Mouse (Mus musculus): ENCODE data around the gene Adgrl4.

DNA sequence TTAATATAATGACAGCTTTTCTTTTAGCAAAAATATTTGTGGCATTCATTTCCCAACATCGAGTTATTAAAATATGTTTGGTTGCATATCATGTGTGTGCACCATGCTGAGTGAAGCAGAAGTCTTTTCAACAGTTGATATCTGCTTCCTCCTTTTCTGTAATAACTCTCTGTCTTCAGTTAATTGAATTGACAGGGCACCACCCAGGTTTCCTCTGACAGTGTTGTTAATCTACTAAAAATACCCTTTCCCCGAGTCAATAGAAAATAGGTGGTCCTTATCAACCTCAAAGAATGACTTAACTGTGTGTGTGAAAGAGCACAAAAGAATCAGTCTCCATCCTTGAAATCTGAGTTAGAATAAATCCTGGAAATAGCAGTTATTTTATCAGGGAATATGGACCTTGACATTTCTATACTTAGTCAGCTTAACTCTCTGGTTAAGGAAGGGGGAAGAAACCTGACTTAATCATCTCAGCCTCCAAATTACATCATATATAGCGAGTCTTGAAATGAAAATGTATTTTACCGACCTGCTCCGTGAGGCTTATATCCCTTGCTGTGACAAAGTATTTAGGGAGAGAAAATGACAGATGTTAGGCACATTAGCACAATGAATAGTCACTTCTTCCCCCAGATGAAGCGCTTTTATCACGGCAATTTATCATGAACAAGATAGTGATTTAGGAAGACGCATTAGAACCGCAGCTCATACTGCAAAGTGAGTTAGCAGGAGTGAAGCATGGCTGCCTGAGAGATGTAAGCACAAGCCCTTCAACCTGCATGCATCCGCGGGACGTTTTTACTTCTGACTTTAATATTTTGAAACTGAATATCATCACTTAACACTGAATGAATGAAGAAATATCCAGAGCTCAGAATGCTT is 19.8 kb upstream of the Adgrl4 start:
- no peak for TF ChIP-seq CTCF (IDR thresholded peaks at IDR 0.05; ENCODE audit: extremely low read depth, insufficient read depth, insufficient read length, insufficient replicate concordance)
- TF ChIP-seq POLR2A (IDR thresholded peaks at IDR 0.05; ENCODE audit: low read depth, low read length): no peak

Measured in spleen, adult 2 months (tissue).